Mouse (Mus musculus) c-Kit-positive CD71-positive TER-119-positive erythroid progenitor cells, embryonic 14.5 days (primary cell): ENCODE measurements around the gene Cd200r2.
"Not testable (repeated sequence)": the region's sequence is repeated elsewhere in the genome, so short reads cannot be mapped to it uniquely, and the experiment has no call there.

Experiments used
- DNase-seq: peaks from one replicate; pipeline ENCODE4 v3.0.0-alpha.2; 2013; ENCODE audit warnings: low spot score

Gene Cd200r2

DNA sequence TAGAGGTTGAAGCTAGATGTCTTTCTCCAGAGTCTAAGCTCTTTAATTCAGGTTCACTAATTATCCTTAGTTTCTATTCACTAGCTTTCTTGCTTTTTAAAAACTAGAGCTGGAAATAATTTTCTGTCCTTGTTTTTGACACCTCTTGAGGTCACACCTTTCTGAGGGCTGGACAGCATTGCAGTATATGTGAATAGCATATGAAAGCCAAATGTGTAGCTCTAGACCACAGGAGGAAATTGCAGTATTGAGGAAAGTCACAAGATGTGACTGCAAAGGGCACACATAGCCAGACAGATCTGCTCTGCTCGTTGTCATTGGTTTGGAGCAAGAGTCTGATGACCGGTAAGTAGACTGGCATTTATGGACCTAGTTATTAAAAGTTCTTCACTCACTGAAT lies at the start of gene Cd200r2:
Gene Cd200r2, plus strand, starts transcription at position 301 of the 400 bp plus-strand sequence.
- no peak for DNase-seq

DNA sequence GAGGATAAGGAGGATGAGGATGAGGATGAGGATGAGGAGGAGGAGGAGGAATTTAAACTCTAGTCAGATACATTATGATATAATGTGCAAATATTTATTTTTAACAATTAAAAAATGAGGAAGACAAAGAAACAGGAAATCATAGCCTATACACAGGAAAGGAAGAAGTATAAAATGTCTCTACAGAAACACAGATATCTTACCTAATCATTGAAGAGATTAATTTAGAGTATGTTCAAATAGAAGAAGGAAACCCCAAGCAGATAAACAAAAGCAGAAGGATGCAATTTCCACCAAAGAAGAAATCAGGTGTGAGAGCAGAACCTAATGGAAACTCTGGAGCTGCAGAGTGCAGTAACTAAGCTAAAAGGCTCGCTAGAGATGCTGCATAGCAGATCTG lies 48.9 kb upstream of the Cd200r2 start:
- DNase-seq = no peak

DNA sequence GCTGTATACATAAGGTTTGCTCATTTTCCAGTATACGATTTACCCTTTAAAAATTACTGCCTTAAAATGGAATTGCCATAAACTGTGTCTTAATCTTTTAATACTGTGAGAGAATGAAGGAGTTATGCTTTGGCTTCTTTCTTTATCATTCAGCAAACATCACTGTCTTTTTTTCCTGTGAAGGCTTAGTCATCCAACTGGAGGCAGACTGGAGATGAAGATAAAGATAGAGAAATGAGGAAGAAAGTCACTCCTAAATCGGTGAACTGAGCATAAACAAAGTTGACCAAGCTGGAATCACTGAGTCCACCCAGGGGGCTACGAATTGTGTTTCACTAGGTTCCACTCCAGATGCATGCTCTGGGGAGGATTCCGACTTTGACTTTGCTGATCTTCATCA lies 46.4 kb upstream of the Cd200r2 start:
- no peak for DNase-seq

DNA sequence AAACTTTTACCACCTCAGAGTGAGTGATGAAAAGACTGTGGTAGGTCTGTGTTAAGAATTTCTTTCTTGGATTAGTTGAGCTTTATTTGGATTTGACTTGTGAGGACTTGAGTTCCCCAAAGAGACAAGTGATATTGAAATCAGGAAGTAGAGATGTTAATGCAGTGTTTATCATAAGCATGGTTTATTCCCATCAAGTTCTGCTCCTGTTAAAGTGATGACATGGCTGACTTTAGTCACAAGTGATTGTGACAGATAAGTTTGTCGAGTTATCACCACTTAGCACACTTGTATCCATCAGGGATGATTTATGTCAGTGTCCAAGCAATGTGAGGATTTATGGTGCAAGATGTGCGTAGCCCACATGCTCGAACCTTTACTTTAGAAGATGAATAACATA lies 34.6 kb upstream of the Cd200r2 start:
- DNase-seq = no peak

DNA sequence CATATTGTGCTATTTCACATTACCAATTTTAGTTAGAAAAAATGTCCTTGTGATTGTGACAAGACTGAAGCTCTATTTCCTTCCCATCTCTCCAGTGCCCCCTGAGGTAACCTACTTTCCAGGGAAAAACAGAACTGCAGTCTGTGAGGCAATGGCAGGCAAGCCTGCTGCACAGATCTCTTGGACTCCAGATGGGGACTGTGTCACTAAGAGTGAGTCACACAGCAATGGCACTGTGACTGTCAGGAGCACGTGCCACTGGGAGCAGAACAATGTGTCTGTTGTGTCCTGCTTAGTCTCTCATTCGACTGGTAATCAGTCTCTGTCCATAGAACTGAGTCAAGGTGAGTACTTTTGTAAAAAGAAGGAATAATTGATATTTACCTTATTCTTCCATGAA lies 33.7 kb upstream of the Cd200r2 start:
- not testable (repeated sequence) for DNase-seq

DNA sequence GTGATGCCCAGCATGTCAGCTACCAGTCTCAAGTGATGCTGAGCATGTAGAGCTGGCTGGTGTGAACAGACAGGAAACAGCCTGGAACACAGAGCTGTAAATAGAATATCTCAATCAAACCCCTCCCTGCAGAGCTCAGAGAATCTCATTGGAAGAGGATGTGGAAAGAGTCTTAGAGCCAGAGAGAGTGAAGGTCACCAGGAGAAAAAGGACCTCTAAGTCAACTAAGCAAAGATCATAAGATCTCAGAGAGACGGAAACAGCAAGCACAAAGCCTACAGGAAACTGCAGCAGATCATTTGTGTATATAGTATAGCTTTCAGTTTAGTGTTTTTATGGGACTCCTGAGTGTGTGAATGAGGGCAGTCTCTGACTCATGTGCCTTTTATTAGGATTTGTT lies 8.3 kb downstream of the Cd200r2 start:
- no peak for DNase-seq

DNA sequence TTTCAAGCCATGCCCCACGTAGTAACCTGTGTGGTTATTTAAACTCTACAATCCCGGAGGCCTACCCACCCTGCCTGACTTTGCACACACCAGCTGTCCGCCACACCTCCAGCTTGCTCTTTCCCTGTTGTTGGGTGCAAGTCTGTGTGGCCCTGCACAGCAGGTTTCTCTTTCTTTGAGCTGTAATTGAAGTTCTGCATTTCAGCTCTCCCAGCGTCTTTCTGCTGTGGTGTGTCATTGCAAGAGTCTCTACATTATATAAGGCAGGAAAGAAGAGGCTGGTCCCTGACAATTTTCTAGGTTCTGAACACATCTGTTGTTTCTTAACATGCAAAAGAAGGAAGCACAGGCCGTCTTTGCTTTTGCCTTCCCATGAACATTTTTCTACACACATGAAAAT lies 9.7 kb downstream of the Cd200r2 start:
- no peak for DNase-seq

DNA sequence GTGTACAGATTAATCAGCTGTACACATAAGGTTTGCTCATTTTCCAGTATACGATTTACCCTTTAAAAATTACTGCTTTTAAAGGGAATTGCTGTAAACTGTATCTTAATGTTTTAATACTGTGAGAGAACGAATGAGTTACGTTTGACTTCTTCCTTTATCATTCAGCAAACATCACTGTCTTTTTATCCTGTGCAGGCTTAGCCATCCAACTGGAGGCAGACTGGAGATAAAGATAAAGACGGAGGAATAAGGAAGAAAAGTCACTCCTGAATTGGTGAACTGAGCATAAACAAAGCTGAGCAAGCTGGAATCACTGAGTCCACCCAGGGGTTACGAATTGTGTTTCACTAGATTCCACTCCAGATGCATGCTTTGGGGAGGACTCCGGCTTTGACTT lies 10.7 kb downstream of the Cd200r2 start:
- no peak for DNase-seq

DNA sequence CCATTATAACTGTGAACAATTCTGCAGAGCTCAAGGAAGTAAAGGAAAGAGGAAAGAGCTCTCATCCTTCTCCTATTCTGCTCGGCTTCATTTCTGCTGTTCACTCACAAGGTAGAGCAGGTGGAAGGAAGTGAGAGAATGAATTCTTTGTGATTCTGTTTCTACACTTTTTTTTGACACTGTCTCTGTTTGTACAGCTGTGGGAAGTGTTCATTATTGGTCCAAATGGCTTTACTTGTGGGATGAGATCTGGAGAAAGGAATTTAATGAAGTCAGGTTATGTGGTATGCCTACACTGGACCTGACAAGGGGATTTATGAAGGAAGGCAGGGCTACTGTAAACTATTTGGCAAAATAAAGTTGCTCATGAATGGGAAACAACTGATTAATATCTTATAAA lies 23.9 kb downstream of the Cd200r2 start:
- DNase-seq = no peak

DNA sequence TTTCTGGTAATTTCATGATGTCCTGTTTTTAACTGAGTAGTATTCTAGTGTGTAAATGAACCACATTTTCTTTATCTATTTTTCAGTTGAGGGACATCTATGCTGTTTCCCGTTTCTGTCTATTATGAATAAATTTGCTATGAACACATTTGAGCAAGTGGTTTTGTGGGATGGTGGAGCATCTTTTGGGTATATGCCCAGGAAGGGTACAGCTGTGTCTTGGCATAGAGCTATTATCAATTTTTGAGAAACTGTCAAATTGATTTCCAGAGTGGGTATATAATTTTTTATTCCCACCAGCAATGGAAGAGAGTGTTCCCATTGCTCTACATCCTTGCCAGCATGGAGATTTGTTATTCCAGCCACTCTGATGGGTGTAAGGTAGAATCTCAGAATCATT lies 65.1 kb downstream of the Cd200r2 start:
- DNase-seq = no peak

DNA sequence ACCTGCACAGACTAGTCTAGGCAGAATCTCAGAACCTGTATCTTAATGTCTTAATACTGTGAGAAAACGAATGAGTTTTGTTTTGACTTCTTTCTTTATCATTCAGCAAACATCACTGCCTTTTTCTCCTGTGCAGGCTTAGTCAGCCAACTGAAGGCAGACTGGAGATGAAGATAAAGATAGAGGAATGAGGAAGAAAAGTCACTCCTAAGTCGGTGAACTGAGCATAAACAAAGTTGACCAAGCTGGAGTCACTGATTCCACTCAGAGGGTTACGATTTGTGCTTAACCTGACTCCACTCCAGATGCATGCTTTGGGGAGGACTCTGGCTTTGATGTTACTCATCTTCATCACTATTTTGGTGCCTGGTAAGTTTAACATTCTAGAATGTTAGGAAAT lies 76.6 kb downstream of the Cd200r2 start, which contains the start of gene Cd200r3:
Gene Cd200r3, plus strand, starts transcription at position 211 of the 400 bp plus-strand sequence.
- no peak for DNase-seq

DNA sequence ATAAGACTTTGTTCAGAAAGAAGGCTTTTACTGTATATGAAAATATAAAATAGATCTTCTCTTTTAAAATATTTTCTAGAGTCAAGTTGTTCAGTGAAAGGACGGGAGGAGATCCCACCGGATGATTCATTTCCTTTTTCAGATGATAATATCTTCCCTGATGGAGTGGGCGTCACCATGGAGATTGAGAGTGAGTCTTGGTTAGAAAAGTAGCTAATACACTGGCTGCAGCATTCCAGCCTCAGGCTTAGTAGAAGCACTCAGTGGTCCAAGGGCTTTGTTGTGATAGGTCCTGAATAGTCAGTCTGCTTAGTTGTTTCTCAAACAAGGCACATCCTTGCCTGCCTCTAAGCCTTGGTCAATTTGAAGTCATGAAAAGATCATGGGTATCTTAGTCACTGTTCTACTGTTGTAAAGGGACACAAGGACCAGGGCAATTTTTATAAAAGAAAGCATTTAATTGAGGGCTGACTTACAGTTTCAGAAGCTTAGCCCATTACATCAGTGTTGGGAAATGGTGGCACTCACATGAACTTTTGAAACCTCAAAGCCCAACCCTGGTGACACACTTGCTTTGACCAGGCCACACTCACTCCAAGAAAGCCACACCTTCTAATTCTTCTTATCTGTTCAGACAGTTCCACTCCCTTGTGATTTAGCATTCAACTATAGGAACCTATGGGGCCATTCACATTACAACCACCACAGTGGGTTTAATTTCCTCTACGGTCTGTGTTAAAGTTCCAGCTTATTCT lies 84.6 kb downstream of the Cd200r2 start:
- no peak for DNase-seq

DNA sequence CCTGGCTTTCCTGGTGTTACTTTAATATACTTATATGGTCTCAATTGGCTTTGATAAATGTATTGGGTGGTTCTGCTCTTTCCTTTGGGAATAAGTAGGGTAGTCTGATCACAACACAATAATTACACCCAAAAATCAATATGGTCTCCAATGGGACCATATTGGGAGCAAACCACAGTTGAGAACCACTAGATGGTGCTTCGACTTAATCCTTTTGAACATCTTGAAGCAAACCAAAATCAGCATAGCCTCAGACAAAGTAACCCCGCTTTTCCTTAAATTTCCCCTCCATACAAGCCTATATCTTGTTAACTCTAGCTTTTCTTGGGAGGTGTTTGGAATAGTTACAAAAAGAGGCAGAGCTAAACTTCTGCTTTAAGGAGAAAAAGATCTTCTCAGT lies 95.4 kb downstream of the Cd200r2 start:
- no peak for DNase-seq

DNA sequence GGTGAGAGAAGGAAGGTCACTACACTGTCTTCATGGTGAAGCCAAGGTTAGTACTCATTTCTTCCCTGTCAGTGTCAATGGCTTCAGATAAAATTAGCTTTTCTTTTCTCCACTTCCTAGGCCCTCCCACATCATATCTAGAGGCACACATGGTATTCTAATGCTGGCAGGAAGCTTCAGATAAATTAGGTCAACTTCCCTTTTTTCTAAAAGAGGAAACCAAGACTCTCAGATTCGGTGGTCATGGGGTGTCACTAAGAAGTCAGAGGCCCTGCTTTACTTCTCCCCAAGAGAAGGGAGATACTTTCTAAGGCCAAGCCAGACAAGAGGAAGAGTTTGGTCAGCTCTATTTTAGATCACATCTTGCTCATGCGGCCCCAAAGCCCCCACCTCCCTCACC lies 95.9 kb downstream of the Cd200r2 start:
- no peak for DNase-seq

DNA sequence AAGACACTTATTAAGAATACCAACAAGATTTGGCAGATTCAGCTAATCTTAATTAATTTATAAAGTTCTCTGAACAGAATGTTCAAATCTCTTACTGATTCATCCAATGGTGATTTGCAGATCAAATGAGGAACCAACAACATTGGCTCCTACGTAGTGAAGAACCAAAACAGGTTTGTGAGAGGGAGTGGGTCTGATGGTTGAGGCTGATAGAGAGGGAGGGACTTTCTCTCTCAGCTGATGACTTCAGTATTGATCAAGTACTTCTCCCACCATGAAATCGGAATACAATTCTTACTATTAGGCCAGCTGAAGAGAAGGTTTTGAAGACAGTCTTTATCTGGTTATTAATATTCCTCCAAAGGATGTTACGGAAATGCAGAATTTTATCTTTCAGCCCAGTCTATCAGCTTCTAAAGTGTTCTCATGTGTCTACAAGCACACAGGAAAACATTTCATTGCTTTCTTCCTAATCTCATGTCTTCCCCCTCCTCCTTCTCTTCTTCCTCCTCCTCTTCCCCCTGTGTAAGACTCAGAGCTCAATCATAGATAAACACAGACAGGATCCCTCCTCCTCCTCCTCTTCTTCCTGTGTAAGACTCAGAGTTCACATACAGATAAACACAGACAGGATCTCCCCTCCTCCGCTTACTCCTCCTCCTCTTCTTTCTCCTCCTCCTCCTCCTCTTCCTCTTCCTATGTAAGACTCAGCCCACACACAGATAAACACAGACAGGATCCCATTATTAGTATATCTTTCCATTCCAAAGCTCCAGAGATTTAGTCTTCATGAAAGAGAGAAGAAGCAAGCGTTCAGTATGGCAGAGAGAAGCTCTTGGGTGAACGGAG lies 97.9 kb downstream of the Cd200r2 start:
- DNase-seq = no peak

DNA sequence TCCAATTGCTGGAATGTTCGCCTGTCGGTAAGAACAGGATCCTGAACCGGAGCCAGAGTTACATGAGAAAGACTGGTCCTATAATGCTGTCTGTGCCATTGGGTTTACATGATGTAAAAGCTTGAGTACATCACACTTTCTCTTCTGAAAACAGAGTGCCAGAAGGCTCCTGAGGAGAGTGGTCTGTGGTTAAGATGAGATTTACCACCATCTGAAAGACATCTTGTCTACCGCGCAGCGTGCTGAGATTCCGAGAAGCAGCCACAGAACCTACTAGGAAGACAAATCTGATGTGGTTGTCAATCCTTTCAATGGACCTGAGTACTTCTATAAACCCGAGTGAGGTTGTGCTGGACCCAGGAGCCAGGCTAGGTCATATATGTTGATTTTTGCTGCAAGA lies 98.5 kb downstream of the Cd200r2 start:
- DNase-seq = no peak
